Mouse (Mus musculus) forebrain, embryonic 10.5 days (tissue): ENCODE measurements around the gene Git2. TPM values are rescaled to one million over a fixed set of nuclear protein-coding genes. Genes with fewer than 3 reads are reported as not detected.
A peak's percentile ranks its signal among the peaks of the same experiment; 100 is the strongest.

Experiments used
- DNase-seq: peaks from one replicate; pipeline ENCODE4 v3.0.0-alpha.2; 2017; ENCODE audit warnings: low spot score; ENCODE audit errors: extremely low spot score
- H3K27ac ChIP-seq: fragments of 300-500 bp; sonication (generic); 2 replicates; pipeline ENCODE4 v1.5.1; 2016; ENCODE audit warnings: mild to moderate bottlenecking
- H3K27me3 ChIP-seq: fragments of 300-500 bp; sonication (generic); 2 replicates; pipeline ENCODE4 v1.6.1; 2016; ENCODE audit warnings: mild to moderate bottlenecking; ENCODE audit not compliant: poor library complexity, severe bottlenecking
- H3K36me3 ChIP-seq: fragments of 300-500 bp; sonication (generic); replicated peaks from 2 replicates; pipeline ENCODE4 v1.6.1; 2016; ENCODE audit warnings: mild to moderate bottlenecking, moderate library complexity
- H3K4me1 ChIP-seq: fragments of 300-500 bp; sonication (generic); 2 replicates; pipeline ENCODE4 v1.6.1; 2016
- H3K4me3 ChIP-seq: fragments of 300-500 bp; sonication (generic); 2 replicates; pipeline ENCODE4 v1.5.1; 2016; ENCODE audit warnings: mild to moderate bottlenecking, moderate library complexity
- H3K9me3 ChIP-seq: fragments of 300-500 bp; sonication (generic); 2 replicates; pipeline ENCODE4 v1.6.1; 2016; ENCODE audit warnings: mild to moderate bottlenecking, moderate library complexity
- WGBS: fragments of 180-500 bp; shearing (Covaris S2); methylation state at CpG from one replicate; pipeline ENCODE4 v1.1.7; 2016; 5-methylcytosine and 5-hydroxymethylcytosine counted together
- polyA plus RNA-seq: library from polyadenylated mRNA; unstranded; fragments of >200 nt; fragmentation: Nextera tagmentation; extraction: Ambion mirVana; gene quantifications from 2 replicates; pipeline ENCODE4 v1.2.1, GENCODE M21; 2016

The Git2 gene
- polyA plus RNA-seq, 1 experiment from 2014 or later = 33.1 TPM

DNA sequence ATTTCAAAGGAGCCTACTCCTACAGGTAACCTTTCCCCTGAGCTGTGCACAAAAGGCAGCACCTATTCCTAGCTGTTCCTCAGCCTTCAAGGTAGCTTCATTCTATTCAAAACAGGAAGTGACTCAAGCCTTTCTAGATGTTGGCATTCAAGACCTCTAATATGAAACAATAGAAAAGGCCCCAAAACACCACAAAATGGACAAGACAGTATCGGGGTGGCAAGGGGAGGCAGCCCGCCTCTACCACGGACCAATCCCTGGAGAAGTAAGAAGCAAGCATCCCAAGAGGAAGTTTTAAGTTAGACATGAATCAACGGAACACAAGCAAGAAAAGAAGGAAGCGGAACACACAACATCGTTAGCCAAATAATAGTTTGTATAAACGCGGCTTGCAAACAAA, 3.5 kb downstream of the Git2 start:
- Histone ChIP-seq H3K36me3 (peaks cover 4% of the 10 kb centered on the region; the same call in 1 of the 2 replicates), H3K27me3 (no peaks in the 10 kb centered on the region), H3K27ac (no peak overlapping the region), H3K9me3 (no peaks in the 10 kb centered on the region), H3K4me1 (peaks cover 49% of the 10 kb centered on the region), H3K4me3 (peak overlapping the region; percentile 99)
- WGBS = 77% methylated on average over 8 of the region's 8 CpGs
- DNase-seq = no peak

DNA sequence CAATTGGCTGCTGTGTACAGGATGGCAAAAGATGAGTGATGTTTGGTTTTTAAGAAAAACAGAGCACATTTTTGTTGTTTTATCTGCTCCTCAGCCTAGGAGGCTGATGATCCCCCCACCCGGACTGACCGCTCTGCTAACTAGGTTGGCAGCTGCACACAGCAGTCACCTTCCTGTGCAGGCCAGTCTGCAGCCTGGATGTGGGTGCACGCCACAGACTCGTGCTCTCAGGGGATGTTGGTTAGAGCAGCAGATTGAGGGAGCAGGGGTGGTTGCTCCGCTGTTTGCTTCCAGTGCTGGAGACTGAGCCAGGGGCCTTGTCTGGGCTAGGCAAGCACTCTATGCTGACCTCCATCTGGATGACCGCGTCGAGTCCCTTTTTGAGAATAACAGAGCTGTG, 5.5 kb downstream of the Git2 start:
- Histone ChIP-seq H3K4me3 (no peak overlapping the region), H3K4me1 (peaks cover 33% of the 10 kb centered on the region)
- WGBS = 95% methylated on average over 8 of the region's 8 CpGs

DNA sequence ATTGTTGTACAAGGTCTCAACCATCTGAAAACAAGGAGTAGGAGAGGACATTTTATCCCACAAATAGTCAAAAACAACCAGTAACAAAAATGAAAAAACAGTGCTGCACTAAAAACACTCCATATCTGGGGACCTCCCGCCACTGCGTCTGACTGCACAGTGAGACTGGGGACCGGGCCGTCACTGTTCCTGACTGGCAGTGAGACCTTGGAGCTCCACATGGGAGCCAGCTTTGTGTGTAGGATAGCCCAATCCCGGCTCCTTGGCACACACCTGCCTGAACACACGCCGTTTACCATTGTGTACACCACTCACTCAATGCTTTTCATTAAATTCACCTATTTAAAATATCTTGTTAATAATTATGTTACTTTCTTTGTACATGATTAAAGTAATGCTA, 8.1 kb downstream of the Git2 start:
- DNase-seq = no peak
- H3K36me3 ChIP-seq = peaks cover 49% of the 10 kb centered on the region
- H3K9me3 ChIP-seq = no peaks in the 10 kb centered on the region
- H3K4me3 ChIP-seq = no peak overlapping the region
- H3K27me3 ChIP-seq = no peaks in the 10 kb centered on the region
- peaks cover 14% of the 10 kb centered on the region for H3K4me1 ChIP-seq
- 90% methylated on average over 7 of the region's 7 CpGs for WGBS
- H3K27ac ChIP-seq = no peak overlapping the region

More for the DNA sequence above, 5.5 kb downstream of the Git2 start:
- Histone ChIP-seq H3K27me3 (no peaks in the 10 kb centered on the region), H3K27ac (no peak overlapping the region), H3K36me3 (peaks cover 23% of the 10 kb centered on the region), H3K9me3 (no peaks in the 10 kb centered on the region)
- DNase-seq = no peak

- Histone ChIP-seq H3K27ac (no peak overlapping the region), H3K36me3 (peaks cover 54% of the 10 kb centered on the region), H3K9me3 (no peaks in the 10 kb centered on the region), H3K4me3 (no peak overlapping the region), H3K27me3 (no peaks in the 10 kb centered on the region), H3K4me1 (peaks cover 9% of the 10 kb centered on the region)
- 91% methylated on average over 8 of the region's 8 CpGs for WGBS
- DNase-seq = no peak
Measured at GRCm38 (mm10) chr5:114766686-114767085, 8.6 kb downstream of the Git2 start.

GRCm38 (mm10) chr5:114764812-114765735, 10.2 kb downstream of the Git2 start:
- no peak for DNase-seq
- Histone ChIP-seq H3K4me1 (no peaks in the 10 kb centered on the region), H3K4me3 (no peak overlapping the region), H3K36me3 (peaks cover 68% of the 10 kb centered on the region), H3K27me3 (no peaks in the 10 kb centered on the region), H3K27ac (no peak overlapping the region), H3K9me3 (no peaks in the 10 kb centered on the region)
- WGBS = 90% methylated on average over 18 of the region's 18 CpGs

DNA sequence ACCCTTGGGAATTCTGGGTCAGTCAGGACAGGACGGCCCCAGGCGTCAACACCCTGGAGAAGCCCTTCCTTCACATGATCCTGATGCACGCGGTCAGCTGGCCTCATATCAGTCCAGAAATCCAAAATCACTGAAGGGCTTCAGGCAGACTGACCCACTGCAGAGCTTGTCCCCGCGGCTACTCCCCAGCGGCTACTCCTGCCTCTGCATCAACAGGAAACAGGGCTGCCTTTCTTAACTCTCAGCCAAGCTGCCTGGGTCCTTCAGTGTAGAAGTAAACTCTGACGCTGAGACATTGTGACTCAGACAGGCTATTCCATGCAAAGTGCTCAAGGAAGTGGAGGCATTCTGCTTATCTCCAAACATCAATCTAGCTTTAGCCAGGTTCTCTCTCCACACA, 13.3 kb downstream of the Git2 start:
- Histone ChIP-seq H3K9me3 (no peaks in the 10 kb centered on the region), H3K4me1 (no peaks in the 10 kb centered on the region), H3K27me3 (no peaks in the 10 kb centered on the region), H3K27ac (no peak overlapping the region), H3K4me3 (no peak overlapping the region), H3K36me3 (peaks cover 85% of the 10 kb centered on the region)
- WGBS = 94% methylated on average over 8 of the region's 8 CpGs
- no peak for DNase-seq

DNA sequence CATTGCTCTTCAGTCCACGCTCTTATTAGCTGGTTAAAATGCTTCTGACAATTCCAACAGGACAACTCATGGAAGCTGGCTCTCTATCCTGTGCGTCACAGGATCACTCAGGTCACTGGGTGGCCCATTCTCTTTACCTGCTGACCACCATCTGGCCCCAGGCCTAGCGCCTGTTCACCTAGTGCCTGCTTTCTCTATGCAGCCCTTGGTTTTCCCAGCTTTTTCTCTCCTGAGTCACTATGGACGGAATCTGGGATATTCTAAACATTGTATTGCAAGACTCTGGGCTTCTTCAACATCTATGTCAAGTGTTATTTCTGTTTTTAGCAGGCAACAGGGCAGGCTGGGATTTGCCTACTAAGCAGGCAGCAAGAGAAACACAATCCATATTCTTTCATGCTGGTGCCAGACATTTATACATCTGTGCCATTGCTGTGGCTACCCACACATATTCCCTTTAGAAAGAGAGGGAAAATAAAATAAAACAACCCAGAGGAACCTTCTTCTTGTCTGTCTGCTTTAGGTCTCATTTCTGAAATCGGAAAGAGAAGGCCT, 15.7 kb downstream of the Git2 start:
- Histone ChIP-seq H3K9me3 (no peaks in the 10 kb centered on the region), H3K27ac (no peak overlapping the region), H3K4me1 (no peaks in the 10 kb centered on the region), H3K4me3 (no peak overlapping the region), H3K36me3 (peaks cover 83% of the 10 kb centered on the region), H3K27me3 (no peaks in the 10 kb centered on the region)
- 90% methylated on average over 5 of the region's 5 CpGs for WGBS
- DNase-seq = no peak

- 92% methylated on average over 12 of the region's 12 CpGs for WGBS
- no peaks in the 10 kb centered on the region for H3K9me3 ChIP-seq
- no peak for DNase-seq
- H3K27me3 ChIP-seq = no peaks in the 10 kb centered on the region
- no peak overlapping the region for H3K4me3 ChIP-seq
- H3K36me3 ChIP-seq = peaks cover 79% of the 10 kb centered on the region
- H3K4me1 ChIP-seq = no peaks in the 10 kb centered on the region
- H3K27ac ChIP-seq = no peak overlapping the region
Measured at GRCm38 (mm10) chr5:114753384-114753783, 21.9 kb downstream of the Git2 start.

GRCm38 (mm10) chr5:114752397-114752796, 22.9 kb downstream of the Git2 start:
- peaks cover 85% of the 10 kb centered on the region for H3K36me3 ChIP-seq
- no peaks in the 10 kb centered on the region for H3K9me3 ChIP-seq
- WGBS = 92% methylated on average over 10 of the region's 10 CpGs
- H3K4me1 ChIP-seq = no peaks in the 10 kb centered on the region
- H3K27me3 ChIP-seq = no peaks in the 10 kb centered on the region
- H3K27ac ChIP-seq = no peak overlapping the region
- DNase-seq = no peak
- H3K4me3 ChIP-seq = no peak overlapping the region

DNA sequence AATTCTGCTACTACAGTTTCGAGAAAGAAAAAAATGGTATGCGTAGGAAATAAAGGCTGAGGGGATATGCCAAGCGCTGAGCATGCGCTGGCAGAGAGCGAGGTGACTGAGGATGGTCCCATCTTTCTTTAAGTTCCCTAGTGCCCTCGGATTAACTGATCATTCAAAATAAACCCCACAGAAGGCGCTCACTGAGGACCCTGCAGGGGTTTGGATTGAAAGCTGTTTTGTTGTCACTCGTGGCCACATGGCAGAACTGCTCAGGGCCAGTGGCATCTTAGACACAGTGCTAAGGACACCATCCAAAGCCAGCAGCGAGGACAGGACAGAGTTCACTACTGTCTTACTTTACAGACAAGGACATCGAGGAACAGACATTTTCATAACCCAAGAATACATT, 25.0 kb downstream of the Git2 start:
- H3K36me3 ChIP-seq = peaks cover 85% of the 10 kb centered on the region
- WGBS = 84% methylated on average over 10 of the region's 10 CpGs

GRCm38 (mm10) chr5:114747521-114747920, 27.8 kb downstream of the Git2 start:
- Histone ChIP-seq H3K27ac (no peak overlapping the region), H3K36me3 (peaks cover 85% of the 10 kb centered on the region)
- WGBS = 93% methylated on average over 5 of the region's 5 CpGs

More for the DNA sequence above, 25.0 kb downstream of the Git2 start:
- Histone ChIP-seq H3K9me3 (no peaks in the 10 kb centered on the region), H3K4me3 (no peak overlapping the region), H3K4me1 (no peaks in the 10 kb centered on the region), H3K27me3 (no peaks in the 10 kb centered on the region), H3K27ac (no peak overlapping the region)
- DNase-seq = no peak

DNA sequence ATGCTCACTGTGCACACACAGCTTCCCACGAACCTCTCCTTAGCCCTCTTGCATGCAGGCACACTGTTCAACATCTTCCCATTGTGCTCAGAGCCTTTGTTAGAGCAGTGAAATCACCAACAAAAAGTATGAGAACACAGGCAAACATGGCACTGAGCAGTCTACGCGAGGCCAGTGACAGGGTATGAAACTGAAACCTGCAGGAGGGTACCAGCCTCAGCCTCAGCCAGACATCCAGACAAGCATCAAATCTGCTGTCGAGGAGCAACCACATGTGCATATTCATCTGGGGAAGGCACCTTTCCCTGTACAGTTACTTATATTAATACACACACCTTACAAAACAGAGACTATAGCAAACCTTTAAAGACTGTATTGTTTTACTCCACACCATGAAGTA, 28.4 kb downstream of the Git2 start:
- Histone ChIP-seq H3K27me3 (no peaks in the 10 kb centered on the region), H3K4me1 (no peaks in the 10 kb centered on the region), H3K4me3 (no peak overlapping the region), H3K36me3 (peaks cover 85% of the 10 kb centered on the region), H3K27ac (no peak overlapping the region), H3K9me3 (no peaks in the 10 kb centered on the region)
- WGBS = 95% methylated on average over 4 of the region's 4 CpGs
- DNase-seq = no peak

More at GRCm38 (mm10) chr5:114747521-114747920, 27.8 kb downstream of the Git2 start:
- Histone ChIP-seq H3K9me3 (no peaks in the 10 kb centered on the region), H3K27me3 (no peaks in the 10 kb centered on the region), H3K4me3 (no peak overlapping the region), H3K4me1 (no peaks in the 10 kb centered on the region)
- no peak for DNase-seq

GRCm38 (mm10) chr5:114745581-114745980, 29.7 kb downstream of the Git2 start:
- H3K4me1 ChIP-seq = no peaks in the 10 kb centered on the region
- 91% methylated on average over 5 of the region's 5 CpGs for WGBS
- DNase-seq = no peak
- no peak overlapping the region for H3K27ac ChIP-seq
- H3K4me3 ChIP-seq = no peak overlapping the region
- no peaks in the 10 kb centered on the region for H3K27me3 ChIP-seq
- peaks cover 88% of the 10 kb centered on the region for H3K36me3 ChIP-seq
- H3K9me3 ChIP-seq = no peaks in the 10 kb centered on the region
